Mouse (Mus musculus): ENCODE measurements around the gene Sall4. TPM values are rescaled to one million over a fixed set of nuclear protein-coding genes. Genes with fewer than 3 reads are reported as not detected.

The Sall4 gene
- total RNA-seq (2012; rRNA removed) (not detected in 2 replicates), polyA plus RNA-seq (2012; ENCODE audit: insufficient read depth in 1 of 2, insufficient read length in 2 of 2, low read depth in 1 of 2, low replicate concordance in 2 of 2, missing spikeins in 1 of 2) (not detected)

DNA sequence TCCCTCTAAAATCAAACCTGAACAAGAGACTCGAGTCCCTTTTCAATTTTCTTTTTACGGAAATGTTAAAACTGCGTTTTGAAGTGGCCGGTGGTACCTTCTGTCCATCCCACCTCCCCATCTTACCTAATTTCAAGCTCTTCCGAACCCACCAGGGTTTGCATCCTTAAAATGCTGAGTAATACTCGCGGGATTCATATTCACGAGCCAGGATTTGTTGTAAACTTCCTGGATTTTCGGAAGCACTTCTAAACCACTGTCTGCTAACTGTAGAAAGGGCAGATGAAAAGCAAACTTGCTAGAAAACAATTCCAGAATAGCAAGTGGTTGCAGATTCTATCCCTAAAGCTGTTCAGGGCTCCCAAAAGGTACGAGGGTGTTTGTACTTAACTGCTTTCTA, at the start of gene Sall4:
Sall4 (minus strand) TSS at position 362 of the 400 bp plus-strand sequence.
- no peaks in the 10 kb centered on the region for H3K79me2 ChIP-seq (ENCODE audit: control insufficient read depth, insufficient read depth, low read length, poor library complexity)
- no peaks in the 10 kb centered on the region for H3K4me1 ChIP-seq (ENCODE audit: control insufficient read depth in 1 of 2, insufficient read depth in 2 of 2, low read length in 2 of 2)
- H3K27ac ChIP-seq (ENCODE audit: control insufficient read depth, low read depth, low read length) = no peak within 1 kb of the TSS
- no peaks in the 10 kb centered on the region for H3K27me3 ChIP-seq (ENCODE audit: control insufficient read depth in 1 of 2, insufficient read depth in 2 of 2, low read length in 2 of 2)
- no peaks in the 10 kb centered on the region for H3K9me3 ChIP-seq (replicated peaks; ENCODE audit: insufficient read depth, low read length)
- TF ChIP-seq MYB (IDR thresholded peaks at IDR 0.05; ENCODE audit: low read depth, low read length) = no peak
- TF ChIP-seq CTCF (IDR thresholded peaks at IDR 0.05 in 2 of 3, conservative IDR thresholded peaks at IDR 0.05 in 1 of 3; ENCODE audit: control insufficient read depth in 1 of 3, insufficient read depth in 1 of 3, low read depth in 2 of 3, low read length in 3 of 3, poor library complexity in 1 of 3, severe bottlenecking in 1 of 3) = no peak
- TF ChIP-seq NRF1 (IDR thresholded peaks at IDR 0.05; ENCODE audit: insufficient read depth, low read depth, low read length, poor library complexity, severe bottlenecking) = no peak
- TF ChIP-seq UBTF (IDR thresholded peaks at IDR 0.05; ENCODE audit: borderline replicate concordance, insufficient read depth, low read depth, low read length) = no peak
- no peak for TF ChIP-seq GABPA (IDR thresholded peaks at IDR 0.05; ENCODE audit: low read depth, low read length)
- TF ChIP-seq CHD1 (IDR thresholded peaks at IDR 0.05; ENCODE audit: low read depth, low read length) = no peak
- no peak for TF ChIP-seq E2F4 (IDR thresholded peaks at IDR 0.05; ENCODE audit: borderline replicate concordance, low read depth, low read length)
- TF ChIP-seq SIN3A (IDR thresholded peaks at IDR 0.05; ENCODE audit: low read length) = no peak
- TF ChIP-seq MXI1 (IDR thresholded peaks at IDR 0.05; ENCODE audit: low read depth, low read length) = no peak
- TF ChIP-seq TBP (IDR thresholded peaks at IDR 0.05; ENCODE audit: low read depth, low read length) = no peak
- no peak for TF ChIP-seq POLR2AphosphoS2 (IDR thresholded peaks at IDR 0.05; ENCODE audit: low read length)
- TF ChIP-seq HCFC1 (IDR thresholded peaks at IDR 0.05; ENCODE audit: low read depth, low read length) = no peak
- no peak for DNase-seq (ENCODE audit: low read depth, low spot score)
- no peak within 1 kb of the TSS for H3K9ac ChIP-seq (ENCODE audit: control insufficient read depth, low read depth, low read length, poor library complexity, severe bottlenecking)
- no peak within 1 kb of the TSS for H3K4me3 ChIP-seq (ENCODE audit: control insufficient read depth in 1 of 2, insufficient read depth in 1 of 2, low read depth in 2 of 2, low read length in 2 of 2)
- H3K36me3 ChIP-seq (ENCODE audit: control insufficient read depth in 1 of 2, insufficient read depth in 2 of 2, low read length in 2 of 2) = no peaks in the 10 kb centered on the region

GRCm38 (mm10) chr2:168813243-168813642, 45.5 kb upstream of the Sall4 start:
- H3K36me3 ChIP-seq (ENCODE audit: control insufficient read depth in 1 of 2, insufficient read depth in 2 of 2, low read length in 2 of 2) = no peaks in the 10 kb centered on the region
- no peak for DNase-seq (ENCODE audit: low read depth, low spot score)
- no peak overlapping the region for H3K9ac ChIP-seq (ENCODE audit: control insufficient read depth, low read depth, low read length, poor library complexity, severe bottlenecking)
- no peaks in the 10 kb centered on the region for H3K9me3 ChIP-seq (replicated peaks; ENCODE audit: insufficient read depth, low read length)
- no peaks in the 10 kb centered on the region for H3K27me3 ChIP-seq (ENCODE audit: control insufficient read depth in 1 of 2, insufficient read depth in 2 of 2, low read length in 2 of 2)
- H3K4me3 ChIP-seq (ENCODE audit: control insufficient read depth in 1 of 2, insufficient read depth in 1 of 2, low read depth in 2 of 2, low read length in 2 of 2) = no peak overlapping the region
- TF ChIP-seq MAZ (IDR thresholded peaks at IDR 0.05; ENCODE audit: low read depth, low read length) = no peak
- TF ChIP-seq EP300 (IDR thresholded peaks at IDR 0.05; ENCODE audit: low read depth in 1 of 2, low read length in 2 of 2) = no peak
- TF ChIP-seq CHD2 (IDR thresholded peaks at IDR 0.05; ENCODE audit: low read length) = no peak
- TF ChIP-seq MAX (IDR thresholded peaks at IDR 0.05; ENCODE audit: low read length) = no peak
- TF ChIP-seq SIN3A (IDR thresholded peaks at IDR 0.05; ENCODE audit: low read length) = no peak
- no peak for TF ChIP-seq UBTF (IDR thresholded peaks at IDR 0.05; ENCODE audit: borderline replicate concordance, insufficient read depth, low read depth, low read length)
- TF ChIP-seq BHLHE40 (IDR thresholded peaks at IDR 0.05; ENCODE audit: borderline replicate concordance, low read depth, low read length) = no peak
- no peak for TF ChIP-seq HCFC1 (IDR thresholded peaks at IDR 0.05; ENCODE audit: low read depth, low read length)
- TF ChIP-seq POLR2AphosphoS5 (IDR thresholded peaks at IDR 0.05; ENCODE audit: borderline replicate concordance, low read depth, low read length) = no peak
- no peak for TF ChIP-seq RCOR1 (IDR thresholded peaks at IDR 0.05; ENCODE audit: low read depth, low read length)
- TF ChIP-seq ETS1 (IDR thresholded peaks at IDR 0.05; ENCODE audit: low read depth, low read length) = no peak
- H3K4me1 ChIP-seq (ENCODE audit: control insufficient read depth in 1 of 2, insufficient read depth in 2 of 2, low read length in 2 of 2) = no peaks in the 10 kb centered on the region
- H3K27ac ChIP-seq (ENCODE audit: control insufficient read depth, low read depth, low read length) = no peak overlapping the region
- no peaks in the 10 kb centered on the region for H3K79me2 ChIP-seq (ENCODE audit: control insufficient read depth, insufficient read depth, low read length, poor library complexity)

Measured in MEL (cell line).